Mouse (Mus musculus) right cerebral cortex, postnatal 10 days (tissue): Measurements from ENCODE around the gene Gpc3.

Experiments
- DNase-seq, 2 experiments: peaks; one replicate each; pipeline ENCODE4 v3.0.0; 2021; ENCODE audit warnings: low spot score in 2 of 2

Gpc3 gene

GRCm38 (mm10) chrX:52613328-52614030 is at the start of gene Gpc3:
Gpc3 (minus strand) TSS chrX:52613950.
- DNase-seq = peak in 1 of 2 experiments; percentile 36

GRCm38 (mm10) chrX:52651975-52652374 is 38.2 kb upstream of the Gpc3 start:
- DNase-seq = peak; percentile 35 to 38

- DNase-seq = no peak
Measured at GRCm38 (mm10) chrX:52651472-52651948, 37.8 kb upstream of the Gpc3 start.

- no peak for DNase-seq
Measured at GRCm38 (mm10) chrX:52648910-52649785, 35.4 kb upstream of the Gpc3 start.

GRCm38 (mm10) chrX:52644393-52644792 is 30.6 kb upstream of the Gpc3 start:
- no peak for DNase-seq

GRCm38 (mm10) chrX:52643350-52643749 is 29.6 kb upstream of the Gpc3 start:
- DNase-seq = no peak

- DNase-seq = no peak
Measured at GRCm38 (mm10) chrX:52642126-52642525, 28.4 kb upstream of the Gpc3 start.

GRCm38 (mm10) chrX:52637419-52637818 is 23.7 kb upstream of the Gpc3 start:
- DNase-seq = no peak

- no peak for DNase-seq
Measured at GRCm38 (mm10) chrX:52633976-52634375, 20.2 kb upstream of the Gpc3 start.

- no peak for DNase-seq
Measured at GRCm38 (mm10) chrX:52632688-52633324, 19.1 kb upstream of the Gpc3 start.

- no peak for DNase-seq
Measured at GRCm38 (mm10) chrX:52626963-52627716, 13.4 kb upstream of the Gpc3 start.

- DNase-seq = no peak
Measured at GRCm38 (mm10) chrX:52617813-52618212, 4.1 kb upstream of the Gpc3 start.

GRCm38 (mm10) chrX:52616152-52616551 is 2.4 kb upstream of the Gpc3 start:
- DNase-seq = no peak

GRCm38 (mm10) chrX:52614031-52614381 is 256 bp upstream of the Gpc3 start:
- peak; percentile 56 to 67 for DNase-seq

- DNase-seq = no peak
Measured at GRCm38 (mm10) chrX:52612806-52613205, 944 bp downstream of the Gpc3 start.

- peak; percentile 25 for DNase-seq
Measured at GRCm38 (mm10) chrX:52611987-52612670, 1.6 kb downstream of the Gpc3 start.

- DNase-seq = no peak
Measured at GRCm38 (mm10) chrX:52611541-52611940, 2.2 kb downstream of the Gpc3 start.

GRCm38 (mm10) chrX:52603143-52603542 is 10.6 kb downstream of the Gpc3 start:
- DNase-seq = no peak

- no peak for DNase-seq
Measured at GRCm38 (mm10) chrX:52599246-52599645, 14.5 kb downstream of the Gpc3 start.

GRCm38 (mm10) chrX:52587671-52588070 is 26.1 kb downstream of the Gpc3 start:
- DNase-seq = no peak

GRCm38 (mm10) chrX:52559995-52560394 is 53.8 kb downstream of the Gpc3 start:
- DNase-seq = no peak
